Mouse (Mus musculus) stomach, postnatal 0 days (tissue): ENCODE results near the gene Tspo. TPM values are rescaled to one million over a fixed set of nuclear protein-coding genes. Genes with fewer than 3 reads are reported as not detected.

Experiments used
- ATAC-seq: fragments of 200-750 bp; cut with Nextera tagmentation; 2 replicates; pipeline ENCODE4 v1.8.0; 2017; ENCODE audit not compliant: low FRiP score, low TSS enrichment
- DNase-seq: peaks from one replicate; pipeline ENCODE4 v3.0.0-alpha.2; 2016; ENCODE audit warnings: low spot score
- H3K27ac ChIP-seq: fragments of 300-500 bp; sonication (generic); replicated peaks from 2 replicates; pipeline ENCODE4 v1.5.1; 2014; ENCODE audit warnings: mild to moderate bottlenecking, control low read depth
- H3K27me3 ChIP-seq: fragments of 300-500 bp; sonication (generic); 2 replicates; pipeline ENCODE4 v1.6.1; 2014; ENCODE audit warnings: low read length; ENCODE audit not compliant: control insufficient read depth, insufficient read depth
- H3K36me3 ChIP-seq: fragments of 300-500 bp; sonication (generic); 2 replicates; pipeline ENCODE4 v1.6.1; 2014; ENCODE audit warnings: low read length, mixed read lengths; ENCODE audit not compliant: control insufficient read depth, insufficient read depth
- H3K4me1 ChIP-seq: fragments of 300-500 bp; sonication (generic); replicated peaks from 2 replicates; pipeline ENCODE4 v1.6.1; 2014; ENCODE audit warnings: antibody characterized with exemption; ENCODE audit not compliant: control insufficient read depth, insufficient read depth
- H3K4me2 ChIP-seq: fragments of 300-500 bp; sonication (generic); replicated peaks from 2 replicates; pipeline ENCODE4 v1.6.1; 2014; ENCODE audit warnings: low read depth, mild to moderate bottlenecking, control low read depth, moderate library complexity
- H3K4me3 ChIP-seq: fragments of 300-500 bp; sonication (generic); 2 replicates; pipeline ENCODE4 v1.5.1; 2014; ENCODE audit warnings: low read depth, low read length, control low read depth
- H3K9ac ChIP-seq: fragments of 300-500 bp; sonication (generic); 2 replicates; pipeline ENCODE4 v1.6.1; 2014; ENCODE audit warnings: mild to moderate bottlenecking, low read length, control low read depth, mixed read lengths
- H3K9me3 ChIP-seq: fragments of 300-500 bp; sonication (generic); 2 replicates; pipeline ENCODE4 v1.6.1; 2016; ENCODE audit warnings: low read length; ENCODE audit not compliant: control insufficient read depth
- CTCF ChIP-seq: IDR thresholded peaks from 2 replicates; pipeline ENCODE4 v1.5.1; 2016; ENCODE audit warnings: antibody characterized with exemption, low read depth, mild to moderate bottlenecking, moderate library complexity
- EP300 ChIP-seq: optimal IDR thresholded peaks from 2 replicates; pipeline ENCODE3; 2016; ENCODE audit warnings: antibody characterized with exemption
- WGBS: fragments of 180-500 bp; shearing (Covaris S2); extraction: QIAGEN DNeasy Blood & Tissue Kit; methylation state at CpG from one replicate; pipeline ENCODE4 v1.1.7; 2014; 5-methylcytosine and 5-hydroxymethylcytosine counted together
- polyA plus RNA-seq: library from polyadenylated mRNA; unstranded; fragments of >200 nt; fragmentation: Nextera tagmentation; extraction: Ambion mirVana; gene quantifications from 2 replicates; pipeline ENCODE4 v1.2.1, GENCODE M21; 2015

The Tspo gene
- polyA plus RNA-seq, 1 experiment from 2014 or later = 284 TPM

DNA sequence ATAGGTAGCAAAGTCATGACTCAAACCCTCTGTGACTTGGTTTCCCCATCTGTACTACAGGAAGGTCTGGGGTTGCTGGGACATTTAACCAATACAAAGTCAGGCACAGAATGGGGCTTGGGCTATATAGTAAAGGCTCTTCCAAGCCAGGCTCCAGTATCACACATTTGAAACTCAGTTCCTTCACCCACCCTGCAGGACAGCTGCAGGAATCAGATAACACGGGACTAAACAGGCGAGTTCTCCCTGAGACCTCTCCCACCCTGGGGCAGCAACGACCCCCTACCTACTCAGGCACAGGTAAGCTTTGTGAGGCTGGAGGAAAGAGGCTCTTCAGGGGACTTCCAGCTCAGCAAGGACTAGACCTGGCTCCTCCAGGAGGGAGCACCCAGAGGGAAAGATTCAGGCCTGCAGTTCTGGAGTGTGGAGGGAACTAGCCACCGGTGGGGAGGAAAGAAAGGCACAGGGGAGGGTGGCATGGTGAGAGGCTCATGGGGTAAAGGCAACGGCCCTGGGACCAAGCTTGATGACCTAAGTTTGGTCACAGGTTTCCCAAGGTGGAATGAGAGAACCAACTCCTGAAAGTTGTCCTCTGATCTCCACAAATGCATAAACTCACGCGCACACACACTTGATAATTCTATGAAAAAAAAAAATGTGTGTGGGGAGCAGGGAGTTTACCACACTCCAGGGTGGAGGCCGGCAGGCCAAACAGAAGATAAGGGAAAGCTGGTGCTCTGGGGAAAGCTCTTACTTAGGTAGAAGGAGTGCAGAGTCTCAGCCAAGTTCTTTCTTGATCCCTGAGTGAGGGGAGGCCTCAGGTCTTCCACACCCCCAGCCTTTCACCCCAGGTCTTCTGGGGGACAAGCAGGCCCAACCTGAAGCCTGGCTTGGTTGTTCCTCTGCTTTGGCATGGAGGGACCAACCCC, 29.1 kb downstream of the Tspo start:
- peaks cover 6% of the 10 kb centered on the region; the same call in 1 of the 2 replicates for H3K4me1 ChIP-seq
- peak; percentile 53 for DNase-seq
- H3K27me3 ChIP-seq = no peaks in the 10 kb centered on the region
- no peaks in the 10 kb centered on the region for H3K36me3 ChIP-seq
- peak overlapping the region; percentile 43; the same call in 1 of the 2 replicates for H3K9ac ChIP-seq
- 66% methylated on average over 8 of the region's 8 CpGs for WGBS
- ATAC-seq = peak; percentile 53
- no peaks in the 10 kb centered on the region for H3K9me3 ChIP-seq
- H3K27ac ChIP-seq = peak overlapping the region; percentile 78
- peak overlapping the region; percentile 84 for H3K4me2 ChIP-seq
- no peak for TF ChIP-seq CTCF
- TF ChIP-seq EP300 = no peak
- no peak overlapping the region for H3K4me3 ChIP-seq

DNA sequence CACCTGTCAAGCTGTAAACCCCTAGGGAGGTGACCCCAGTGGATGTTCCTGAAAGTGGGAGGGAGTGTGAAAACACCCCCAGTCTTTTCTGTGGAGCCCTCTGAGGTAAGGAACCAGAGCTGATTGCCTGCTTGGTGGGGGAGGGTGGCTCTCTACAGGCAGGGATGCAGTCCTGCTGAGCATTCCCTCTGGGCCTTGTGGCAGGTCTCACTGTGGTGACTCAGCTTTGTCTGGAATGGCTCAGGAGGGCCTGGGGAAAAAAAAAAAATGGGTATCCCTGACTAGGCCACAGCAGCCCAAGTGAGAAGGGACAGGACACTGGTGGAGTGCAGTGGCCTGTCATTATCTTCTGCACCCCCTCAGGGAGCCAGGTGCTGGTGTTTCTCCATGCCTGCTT, 29.8 kb downstream of the Tspo start:
- Histone ChIP-seq H3K27ac (peak overlapping the region; percentile 78), H3K4me1 (peaks cover 6% of the 10 kb centered on the region; the same call in 1 of the 2 replicates), H3K27me3 (no peaks in the 10 kb centered on the region), H3K36me3 (no peaks in the 10 kb centered on the region), H3K4me3 (no peak overlapping the region), H3K9ac (peak overlapping the region; percentile 43; the same call in 1 of the 2 replicates), H3K9me3 (no peaks in the 10 kb centered on the region), H3K4me2 (peak overlapping the region; percentile 84)
- TF ChIP-seq CTCF (no peak), EP300 (no peak)
- peak; percentile 55 for DNase-seq
- peak; percentile 44; the same call in 1 of the 2 replicates for ATAC-seq

- 8% methylated on average over 19 of the region's 19 CpGs for WGBS
- no peaks in the 10 kb centered on the region for H3K27me3 ChIP-seq
- ATAC-seq = peak; percentile 76
Observed at GRCm38 (mm10) chr15:83593702-83594512, 30.5 kb downstream of the Tspo start.

GRCm38 (mm10) chr15:83594513-83595363, 31.3 kb downstream of the Tspo start, which contains the start of gene Ttll12:
TSS of gene Ttll12 (minus strand) at chr15:83595157.
- Histone ChIP-seq H3K4me2 (peak within 1 kb of the TSS; percentile 84), H3K27ac (peak within 1 kb of the TSS; percentile 67), H3K4me1 (peaks cover 6% of the 10 kb centered on the region; the same call in 1 of the 2 replicates), H3K9me3 (no peaks in the 10 kb centered on the region), H3K27me3 (no peaks in the 10 kb centered on the region), H3K4me3 (peak within 1 kb of the TSS; percentile 58), H3K9ac (peak within 1 kb of the TSS; percentile 72), H3K36me3 (no peaks in the 10 kb centered on the region)
- WGBS = under 1% methylated on average over 68 of the region's 68 CpGs
- DNase-seq (peak; percentile 96), ATAC-seq (peak; percentile 84)
- TF ChIP-seq CTCF (peak; percentile 26; the same call in 1 of the 2 replicates), EP300 (no peak)

More at GRCm38 (mm10) chr15:83593702-83594512, 30.5 kb downstream of the Tspo start:
- H3K36me3 ChIP-seq = no peaks in the 10 kb centered on the region
- H3K4me3 ChIP-seq = peak overlapping the region; percentile 58
- TF ChIP-seq CTCF = no peak
- TF ChIP-seq EP300 = no peak
- peak overlapping the region; percentile 84 for H3K4me2 ChIP-seq
- peaks cover 6% of the 10 kb centered on the region; the same call in 1 of the 2 replicates for H3K4me1 ChIP-seq
- DNase-seq = peak; percentile 63
- no peaks in the 10 kb centered on the region for H3K9me3 ChIP-seq
- peak overlapping the region; percentile 72 for H3K9ac ChIP-seq
- peak overlapping the region; percentile 78 for H3K27ac ChIP-seq

- peak overlapping the region; percentile 72 for H3K9ac ChIP-seq
- H3K9me3 ChIP-seq = no peaks in the 10 kb centered on the region
- H3K4me2 ChIP-seq = peak overlapping the region; percentile 84
- ATAC-seq (no peak), DNase-seq (no peak)
- no peaks in the 10 kb centered on the region for H3K36me3 ChIP-seq
- no peak overlapping the region for H3K27ac ChIP-seq
- WGBS = 32% methylated on average over 7 of the region's 7 CpGs
- H3K27me3 ChIP-seq = no peaks in the 10 kb centered on the region
- H3K4me1 ChIP-seq = peaks cover 6% of the 10 kb centered on the region; the same call in 1 of the 2 replicates
- no peak for TF ChIP-seq EP300
- TF ChIP-seq CTCF = no peak
- H3K4me3 ChIP-seq = peak overlapping the region; percentile 58
Observed at GRCm38 (mm10) chr15:83595364-83595711, 31.9 kb downstream of the Tspo start.
